Mouse (Mus musculus) spleen, adult 2 months (tissue): Measurements from ENCODE around the gene Dnm2.

Source experiments
- CTCF ChIP-seq: fragments of 200-500 bp; IDR thresholded peaks from 2 replicates; pipeline ENCODE4 v1.5.1; 2011; ENCODE audit warnings: mild to moderate bottlenecking, inconsistent platforms; ENCODE audit not compliant: insufficient read depth, insufficient read length, insufficient replicate concordance; ENCODE audit errors: extremely low read depth
- POLR2A ChIP-seq: fragments of 200-500 bp; IDR thresholded peaks from 2 replicates; pipeline ENCODE4 v1.6.1; 2011; ENCODE audit warnings: low read depth, low read length, inconsistent platforms

DNA sequence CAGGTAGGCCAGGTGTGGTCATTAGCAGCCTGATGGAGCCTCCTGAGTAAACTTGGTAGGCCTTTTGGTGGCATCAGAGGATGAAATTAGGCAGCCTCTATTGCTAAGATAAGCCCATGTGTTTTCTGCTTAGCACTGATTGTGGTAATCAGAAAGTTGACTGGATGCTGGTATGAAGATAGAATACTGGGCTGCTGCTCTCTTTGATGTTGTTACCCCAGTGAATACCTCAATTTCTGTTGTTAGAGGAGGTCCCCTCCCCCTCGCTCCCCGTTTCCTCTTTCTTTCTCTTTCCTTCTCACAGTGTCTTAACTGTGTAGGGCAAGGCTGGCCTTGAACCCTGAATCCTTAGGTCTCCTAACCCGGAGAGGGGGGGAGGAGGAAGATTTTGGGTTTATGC, 45.5 kb upstream of the Dnm2 start:
- TF ChIP-seq CTCF = no peak
- TF ChIP-seq POLR2A = no peak
